Mouse (Mus musculus): Measurements from ENCODE around the gene Ticam1.

Gene Ticam1

GRCm38 (mm10) chr17:56290388-56291170 is 14.0 kb upstream of the Ticam1 start:
- peak; percentile 97 to 99 for DNase-seq

GRCm38 (mm10) chr17:56289371-56290331 is 13.1 kb upstream of the Ticam1 start:
- DNase-seq = peak; percentile 67 to 79

- DNase-seq = no peak
Observed at GRCm38 (mm10) chr17:56288866-56289265, 12.3 kb upstream of the Ticam1 start.

GRCm38 (mm10) chr17:56287830-56288229 is 11.2 kb upstream of the Ticam1 start:
- peak; percentile 67 to 73 for DNase-seq

- peak in 1 of 2 experiments; percentile 14 for DNase-seq
Observed at GRCm38 (mm10) chr17:56285995-56286394, 9.4 kb upstream of the Ticam1 start.

GRCm38 (mm10) chr17:56283316-56283715 is 6.7 kb upstream of the Ticam1 start:
- no peak for DNase-seq

- no peak for DNase-seq
Observed at GRCm38 (mm10) chr17:56282802-56283201, 6.2 kb upstream of the Ticam1 start.

GRCm38 (mm10) chr17:56281193-56281592 is 4.6 kb upstream of the Ticam1 start:
- DNase-seq = no peak

GRCm38 (mm10) chr17:56279481-56280155 is 3.0 kb upstream of the Ticam1 start:
- peak in 1 of 2 experiments; percentile 23 for DNase-seq

GRCm38 (mm10) chr17:56278340-56278739 is 1.8 kb upstream of the Ticam1 start:
- no peak for DNase-seq

GRCm38 (mm10) chr17:56277567-56277893 is 944 bp upstream of the Ticam1 start:
- DNase-seq = no peak

- DNase-seq = no peak
Observed at GRCm38 (mm10) chr17:56275842-56276480, 625 bp downstream of the Ticam1 start.

GRCm38 (mm10) chr17:56273986-56274385 is 2.6 kb downstream of the Ticam1 start:
- DNase-seq = no peak

GRCm38 (mm10) chr17:56273482-56273881 is 3.1 kb downstream of the Ticam1 start:
- DNase-seq = no peak

GRCm38 (mm10) chr17:56272644-56273043 is 3.9 kb downstream of the Ticam1 start:
- DNase-seq = peak; percentile 61 to 78

- DNase-seq = no peak
Observed at GRCm38 (mm10) chr17:56271609-56272253, 4.9 kb downstream of the Ticam1 start.

- DNase-seq = no peak
Observed at GRCm38 (mm10) chr17:56269741-56270140, 6.8 kb downstream of the Ticam1 start.

- peak; percentile 67 to 75 for DNase-seq
Observed at GRCm38 (mm10) chr17:56269153-56269630, 7.4 kb downstream of the Ticam1 start.

- no peak for DNase-seq
Observed at GRCm38 (mm10) chr17:56266271-56266670, 10.3 kb downstream of the Ticam1 start.

- DNase-seq = no peak
Observed at GRCm38 (mm10) chr17:56265869-56266268, 10.7 kb downstream of the Ticam1 start.

- DNase-seq = peak in 1 of 2 experiments; percentile 40
Observed at GRCm38 (mm10) chr17:56265011-56265410, 11.6 kb downstream of the Ticam1 start.

GRCm38 (mm10) chr17:56264020-56264419 is 12.6 kb downstream of the Ticam1 start:
- peak; percentile 75 to 86 for DNase-seq

Data from lung, postnatal 4 days (tissue).